Mouse (Mus musculus): Measurements from ENCODE around the gene Thy1.

DNA sequence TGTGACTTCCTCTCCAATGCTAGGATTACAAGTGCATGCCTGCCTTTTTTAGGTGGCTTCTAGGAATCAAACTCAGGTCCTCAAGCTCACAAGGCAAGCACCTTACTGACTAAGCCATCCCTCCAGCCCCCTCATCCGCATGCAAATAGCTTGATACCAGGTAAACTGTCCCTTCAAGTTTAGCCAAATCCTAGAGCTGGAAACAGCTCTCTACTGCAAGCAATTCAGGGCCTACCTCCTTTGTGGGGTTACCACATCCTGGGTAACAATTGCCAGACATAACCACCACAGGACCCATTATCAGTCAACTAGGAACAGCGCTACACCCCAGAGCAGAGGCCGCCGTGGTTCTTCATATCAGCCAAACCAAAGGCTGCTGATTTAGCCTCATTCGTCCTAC is 12.1 kb upstream of the Thy1 start:
- TF ChIP-seq MAX (IDR thresholded peaks at IDR 0.05; ENCODE audit: low read length) (no peak), MXI1 (IDR thresholded peaks at IDR 0.05; ENCODE audit: low read depth, low read length) (no peak), CTCF (IDR thresholded peaks at IDR 0.05 in 2 of 3, conservative IDR thresholded peaks at IDR 0.05 in 1 of 3; ENCODE audit: control insufficient read depth in 1 of 3, insufficient read depth in 1 of 3, low read depth in 2 of 3, low read length in 3 of 3, poor library complexity in 1 of 3, severe bottlenecking in 1 of 3) (no peak), MYC (IDR thresholded peaks at IDR 0.05; ENCODE audit: low read depth, low read length) (no peak), TBP (IDR thresholded peaks at IDR 0.05; ENCODE audit: low read depth, low read length) (peak; percentile 92), TAL1 (IDR thresholded peaks at IDR 0.05; ENCODE audit: low read length) (no peak)
